ENCODE assay signal across 8 mouse cellular contexts in genomic region chr1:90840250-90840649, GRCm38 (mm10). TPM values are rescaled to one million over a fixed set of nuclear protein-coding genes. Genes with fewer than 3 reads are reported as not detected.
DNase-seq lines count a peak whose midpoint lies in the region; ATAC-seq lines count a peak whose summit lies in the region.

No protein-coding gene starts in this region.

- H3K4me2 ChIP-seq in midbrain, embryonic 14.5 days (ENCODE audit: low read length) = no peak overlapping the region
- H3K4me2 ChIP-seq in midbrain, embryonic 13.5 days (replicated peaks) = no peak overlapping the region
- 0 out of 2 replicates have a peak overlapping the region, but pooled peaks have one; percentile 6 for H3K4me2 ChIP-seq in heart, embryonic 14.5 days (ENCODE audit: low read length)

- 13% methylated on average over 4 of the region's 4 CpGs for WGBS in midbrain, embryonic 14.5 days
- 18% methylated on average over 4 of the region's 4 CpGs for WGBS in midbrain, embryonic 13.5 days
- 4% methylated on average over 4 of the region's 4 CpGs for WGBS in heart, embryonic 14.5 days

- H3K9ac ChIP-seq in midbrain, embryonic 14.5 days (replicated peaks; ENCODE audit: low read length) = no peak overlapping the region
- H3K9ac ChIP-seq in midbrain, embryonic 13.5 days (replicated peaks) = no peak overlapping the region
- no peak overlapping the region for H3K9ac ChIP-seq in heart, embryonic 14.5 days (ENCODE audit: low read length)

- no peaks in the 10 kb centered on the region for H3K4me1 ChIP-seq in midbrain, embryonic 14.5 days (ENCODE audit: control insufficient read depth, insufficient read depth, low read length)
- no peaks in the 10 kb centered on the region for H3K4me1 ChIP-seq in midbrain, embryonic 13.5 days (replicated peaks)
- peaks cover 17 to 26% of the 10 kb centered on the region in 2 experiments for H3K4me1 ChIP-seq in heart, embryonic 14.5 days (ENCODE audit: control insufficient read depth in 2 of 2, insufficient read depth in 2 of 2, low read length in 2 of 2)

- no peak for ATAC-seq in midbrain, embryonic 14.5 days (ENCODE audit: low FRiP score, low TSS enrichment)
- no peak for ATAC-seq in midbrain, embryonic 13.5 days
- no peak for ATAC-seq in heart, embryonic 14.5 days (ENCODE audit: insufficient number of reproducible peaks, insufficient read depth, low FRiP score, low read depth)

- no peaks in the 10 kb centered on the region for H3K9me3 ChIP-seq in midbrain, embryonic 14.5 days (ENCODE audit: control insufficient read depth, low read length)
- H3K9me3 ChIP-seq in midbrain, embryonic 13.5 days = no peaks in the 10 kb centered on the region
- H3K9me3 ChIP-seq in heart, embryonic 14.5 days (ENCODE audit: control insufficient read depth, low read length) = no peaks in the 10 kb centered on the region

- H3K27ac ChIP-seq in midbrain, embryonic 14.5 days (replicated peaks; ENCODE audit: low read depth, low read length) = no peak overlapping the region
- no peak overlapping the region for H3K27ac ChIP-seq in midbrain, embryonic 13.5 days
- no peak overlapping the region for H3K27ac ChIP-seq in heart, embryonic 14.5 days (replicated peaks in 1 of 2; ENCODE audit: control insufficient read depth in 1 of 2, insufficient read depth in 1 of 2, low read depth in 2 of 2, low read length in 2 of 2)

- DNase-seq in midbrain, embryonic 14.5 days = peak; percentile 76
- peak; percentile 10 to 32 for DNase-seq in cerebellum, postnatal 36 days
- DNase-seq in layer of hippocampus, adult 9-11 months = peak; percentile 31
- DNase-seq in lung, postnatal 25 days (ENCODE audit: low spot score) = peak; percentile 56
- DNase-seq in testis, postnatal 10 days (ENCODE audit: low spot score) = peak; percentile 52
- no peak for DNase-seq in natural killer cell, adult 2 months (ENCODE audit: low spot score in 2 of 2)

- H3K36me3 ChIP-seq in midbrain, embryonic 14.5 days (ENCODE audit: control insufficient read depth, insufficient read depth, low read length) = no peaks in the 10 kb centered on the region
- H3K36me3 ChIP-seq in midbrain, embryonic 13.5 days = no peaks in the 10 kb centered on the region
- no peaks in the 10 kb centered on the region for H3K36me3 ChIP-seq in heart, embryonic 14.5 days (ENCODE audit: control insufficient read depth, insufficient read depth, low read length)

- no peak overlapping the region for H3K4me3 ChIP-seq in midbrain, embryonic 14.5 days (replicated peaks; ENCODE audit: low read depth, low read length)
- H3K4me3 ChIP-seq in midbrain, embryonic 13.5 days (replicated peaks) = no peak overlapping the region
- H3K4me3 ChIP-seq in heart, embryonic 14.5 days (ENCODE audit: control insufficient read depth in 1 of 2, insufficient read depth in 1 of 2, low read depth in 1 of 2, low read length in 2 of 2) = no peak overlapping the region

- H3K27me3 ChIP-seq in midbrain, embryonic 14.5 days (ENCODE audit: control insufficient read depth, insufficient read depth, low read length) = no peaks in the 10 kb centered on the region
- no peaks in the 10 kb centered on the region for H3K27me3 ChIP-seq in midbrain, embryonic 13.5 days
- no peaks in the 10 kb centered on the region for H3K27me3 ChIP-seq in heart, embryonic 14.5 days (ENCODE audit: control insufficient read depth, insufficient read depth, low read length)

RNA-seq across cellular contexts. Expression of gene Col6a3, which starts 3.5 kb away (rescaled TPM):
- polyA plus RNA-seq in midbrain, embryonic 14.5 days (2014; fragmentation: Nextera tagmentation; extraction: Ambion mirVana) = 0.72 and 6.9 TPM in 2 replicates
- polyA plus RNA-seq in midbrain, embryonic 13.5 days (2015; fragmentation: Nextera tagmentation; extraction: Ambion mirVana) = 3.4 and 4.7 TPM in 2 replicates
- 20.2 and 22.0 TPM in 2 replicates for polyA plus RNA-seq in heart, embryonic 14.5 days (2014; fragmentation: Nextera tagmentation; extraction: Ambion mirVana)

Comparison
In these comparisons a context has a peak if more than half of its experiments do, and no peak if none do; other contexts are left out.
1. DNase-seq: peak in midbrain, embryonic 14.5 days (single experiment), cerebellum, postnatal 36 days (2 of 2), layer of hippocampus, adult 9-11 months (single experiment), lung, postnatal 25 days (single experiment) and testis, postnatal 10 days (single experiment); none in natural killer cell, adult 2 months (0 of 2).